Mouse (Mus musculus): Measurements from ENCODE around the gene Zyg11a. TPM values are rescaled to one million over a fixed set of nuclear protein-coding genes. Genes with fewer than 3 reads are reported as not detected.

Zyg11a gene
- total RNA-seq, 1 experiment: 12.8 TPM

DNA sequence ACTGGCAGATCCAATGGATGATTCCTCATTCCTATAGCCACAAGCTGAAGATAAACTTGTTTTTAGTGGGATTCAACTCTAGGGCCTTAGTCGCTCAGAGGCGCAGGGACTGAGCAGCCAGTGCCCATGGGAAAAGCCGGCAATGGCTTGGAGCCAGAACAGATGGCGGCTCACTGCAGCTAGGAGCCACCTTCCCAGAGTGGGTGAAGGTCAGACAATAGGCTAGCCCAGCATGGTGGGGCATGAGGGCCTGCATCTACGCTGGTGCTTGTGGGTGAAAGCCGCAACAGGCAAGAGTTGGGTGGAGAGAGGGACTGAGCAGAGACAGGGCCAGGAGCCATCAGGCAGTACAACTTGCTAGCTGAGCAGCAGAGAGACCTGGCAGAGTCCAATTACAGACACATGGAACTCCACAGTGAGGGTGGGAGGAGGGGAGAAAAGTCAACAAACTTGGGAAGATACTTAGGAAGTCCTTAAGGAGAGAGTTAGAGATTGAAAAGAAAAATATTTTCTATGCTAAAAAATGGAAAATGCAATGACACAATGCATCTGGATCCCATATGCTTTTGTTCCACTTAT, 21.5 kb downstream of the Zyg11a start:
- no peak overlapping the region for H3K27ac ChIP-seq (ENCODE audit: insufficient read depth, low read depth, low read length, poor library complexity, severe bottlenecking)
- peak overlapping the region; percentile 23; the same call in 1 of the 2 replicates for H3K9ac ChIP-seq (ENCODE audit: insufficient read depth, low read depth, low read length, poor library complexity, severe bottlenecking)
- TF ChIP-seq HCFC1 (IDR thresholded peaks at IDR 0.05; ENCODE audit: borderline replicate concordance, insufficient read depth, low read length): no peak
- no peak for TF ChIP-seq CHD2 (IDR thresholded peaks at IDR 0.05; ENCODE audit: low read depth, low read length)
- no peak for TF ChIP-seq ZNF384 (IDR thresholded peaks at IDR 0.05; ENCODE audit: low read depth, low read length)
- no peak for TF ChIP-seq ZC3H11A (IDR thresholded peaks at IDR 0.05; ENCODE audit: borderline replicate concordance, low read depth, low read length)
- TF ChIP-seq MAFK (IDR thresholded peaks at IDR 0.05; ENCODE audit: insufficient read depth, low read depth, low read length): no peak
- no peaks in the 10 kb centered on the region for H3K9me3 ChIP-seq (ENCODE audit: control insufficient read depth, insufficient read depth, low read depth, low read length)
- peaks cover 18% of the 10 kb centered on the region for H3K36me3 ChIP-seq (ENCODE audit: control insufficient read depth, insufficient read depth, low read length, poor library complexity, severe bottlenecking)
- H3K4me1 ChIP-seq (ENCODE audit: control insufficient read depth in 2 of 2, insufficient read depth in 2 of 2, low read length in 2 of 2, poor library complexity in 1 of 2): peaks cover 0 to 6% of the 10 kb centered on the region in 2 experiments; a peak in 1 of 4 replicates
- in situ Hi-C loops (cut with MboI; ENCODE audit: low sequenced_read_pairs in 2 of 2, unreplicated experiment in 2 of 2): no loop called here
- peak overlapping the region in 1 of 2 experiments; percentile 1; a peak in 1 of 4 replicates for H3K4me3 ChIP-seq (ENCODE audit: insufficient read depth in 1 of 2, low read depth in 1 of 2, low read length in 2 of 2, poor library complexity in 1 of 2, severe bottlenecking in 1 of 2)
- no peak for DNase-seq (ENCODE audit: low read depth, low spot score)

GRCm38 (mm10) chr4:108192821-108193323, 25.0 kb downstream of the Zyg11a start:
- Histone ChIP-seq H3K9ac (ENCODE audit: insufficient read depth, low read depth, low read length, poor library complexity, severe bottlenecking) (peak overlapping the region; percentile 82), H3K27ac (ENCODE audit: insufficient read depth, low read depth, low read length, poor library complexity, severe bottlenecking) (no peak overlapping the region)
- in situ Hi-C loops (cut with MboI; ENCODE audit: low sequenced_read_pairs in 2 of 2, unreplicated experiment in 2 of 2): no loop called here

GRCm38 (mm10) chr4:108182278-108182677, 35.6 kb downstream of the Zyg11a start:
- peak overlapping the region; percentile 63; the same call in 1 of the 2 replicates for H3K27ac ChIP-seq (ENCODE audit: insufficient read depth, low read depth, low read length, poor library complexity, severe bottlenecking)
- H3K4me1 ChIP-seq (ENCODE audit: control insufficient read depth in 2 of 2, insufficient read depth in 2 of 2, low read length in 2 of 2, poor library complexity in 1 of 2): peaks cover 3 to 14% of the 10 kb centered on the region in 2 experiments; a peak in 3 of 4 replicates
- DNase-seq (ENCODE audit: low read depth, low spot score): peak; percentile 90
- TF ChIP-seq ZNF384 (IDR thresholded peaks at IDR 0.05; ENCODE audit: low read depth, low read length) (no peak), CHD2 (IDR thresholded peaks at IDR 0.05; ENCODE audit: low read depth, low read length) (0 out of 2 replicates have a peak, but pooled peaks have one; percentile 66), ZC3H11A (IDR thresholded peaks at IDR 0.05; ENCODE audit: borderline replicate concordance, low read depth, low read length) (no peak), MAFK (IDR thresholded peaks at IDR 0.05; ENCODE audit: insufficient read depth, low read depth, low read length) (no peak)
- H3K4me3 ChIP-seq (ENCODE audit: insufficient read depth in 1 of 2, low read depth in 1 of 2, low read length in 2 of 2, poor library complexity in 1 of 2, severe bottlenecking in 1 of 2): no peak overlapping the region
- no peak overlapping the region for H3K9ac ChIP-seq (ENCODE audit: insufficient read depth, low read depth, low read length, poor library complexity, severe bottlenecking)
- H3K36me3 ChIP-seq (ENCODE audit: control insufficient read depth, insufficient read depth, low read length, poor library complexity, severe bottlenecking): peaks cover 40% of the 10 kb centered on the region
- in situ Hi-C loops (cut with MboI; ENCODE audit: low sequenced_read_pairs in 2 of 2, unreplicated experiment in 2 of 2): no loop called here
- H3K9me3 ChIP-seq (ENCODE audit: control insufficient read depth, insufficient read depth, low read depth, low read length): no peaks in the 10 kb centered on the region

More at GRCm38 (mm10) chr4:108192821-108193323, 25.0 kb downstream of the Zyg11a start:
- no peak for TF ChIP-seq MAFK (IDR thresholded peaks at IDR 0.05; ENCODE audit: insufficient read depth, low read depth, low read length)
- TF ChIP-seq ZNF384 (IDR thresholded peaks at IDR 0.05; ENCODE audit: low read depth, low read length): no peak
- TF ChIP-seq HCFC1 (IDR thresholded peaks at IDR 0.05; ENCODE audit: borderline replicate concordance, insufficient read depth, low read length): no peak
- TF ChIP-seq ZC3H11A (IDR thresholded peaks at IDR 0.05; ENCODE audit: borderline replicate concordance, low read depth, low read length): no peak
- no peak for TF ChIP-seq CHD2 (IDR thresholded peaks at IDR 0.05; ENCODE audit: low read depth, low read length)
- H3K4me3 ChIP-seq (ENCODE audit: insufficient read depth in 1 of 2, low read depth in 1 of 2, low read length in 2 of 2, poor library complexity in 1 of 2, severe bottlenecking in 1 of 2): peak overlapping the region; percentile 5 to 71; a peak in 2 of 4 replicates
- H3K36me3 ChIP-seq (ENCODE audit: control insufficient read depth, insufficient read depth, low read length, poor library complexity, severe bottlenecking): peaks cover 23% of the 10 kb centered on the region
- H3K4me1 ChIP-seq (ENCODE audit: control insufficient read depth in 2 of 2, insufficient read depth in 2 of 2, low read length in 2 of 2, poor library complexity in 1 of 2): peaks cover 0 to 6% of the 10 kb centered on the region in 2 experiments; a peak in 1 of 4 replicates
- no peaks in the 10 kb centered on the region for H3K9me3 ChIP-seq (ENCODE audit: control insufficient read depth, insufficient read depth, low read depth, low read length)
- DNase-seq (ENCODE audit: low read depth, low spot score): no peak

DNA sequence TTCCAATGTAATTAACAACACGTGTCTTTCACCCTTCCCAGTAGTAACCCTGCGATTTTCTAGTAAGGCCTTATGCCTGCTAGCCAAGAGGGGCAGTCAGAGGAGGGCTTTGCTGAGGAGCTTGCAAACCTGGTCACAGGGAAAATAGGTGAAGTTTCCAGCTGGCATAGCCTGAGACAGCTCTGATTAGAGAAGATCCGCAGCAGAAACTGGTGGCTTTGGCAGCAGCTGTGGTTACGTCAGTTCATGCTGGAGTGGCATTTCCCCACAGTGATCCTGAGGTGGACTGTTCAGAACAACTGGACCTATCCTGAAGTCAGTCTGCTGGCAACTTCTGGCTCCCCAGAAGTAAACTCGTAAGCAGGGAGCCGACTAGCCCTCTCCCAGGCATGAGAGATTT, 49.8 kb downstream of the Zyg11a start:
- Histone ChIP-seq H3K4me1 (ENCODE audit: control insufficient read depth in 2 of 2, insufficient read depth in 2 of 2, low read length in 2 of 2, poor library complexity in 1 of 2) (peaks cover 0 to 11% of the 10 kb centered on the region in 2 experiments; a peak in 2 of 4 replicates), H3K36me3 (ENCODE audit: control insufficient read depth, insufficient read depth, low read length, poor library complexity, severe bottlenecking) (peaks cover 7% of the 10 kb centered on the region; the same call in 1 of the 2 replicates), H3K9me3 (ENCODE audit: control insufficient read depth, insufficient read depth, low read depth, low read length) (no peaks in the 10 kb centered on the region), H3K4me3 (ENCODE audit: insufficient read depth in 1 of 2, low read depth in 1 of 2, low read length in 2 of 2, poor library complexity in 1 of 2, severe bottlenecking in 1 of 2) (no peak overlapping the region), H3K27ac (ENCODE audit: insufficient read depth, low read depth, low read length, poor library complexity, severe bottlenecking) (no peak overlapping the region), H3K9ac (ENCODE audit: insufficient read depth, low read depth, low read length, poor library complexity, severe bottlenecking) (no peak overlapping the region)
- in situ Hi-C loops (cut with MboI; ENCODE audit: low sequenced_read_pairs in 2 of 2, unreplicated experiment in 2 of 2): no loop called here
- DNase-seq (ENCODE audit: low read depth, low spot score): no peak
- no peak for TF ChIP-seq ZNF384 (IDR thresholded peaks at IDR 0.05; ENCODE audit: low read depth, low read length)
- no peak for TF ChIP-seq HCFC1 (IDR thresholded peaks at IDR 0.05; ENCODE audit: borderline replicate concordance, insufficient read depth, low read length)
- no peak for TF ChIP-seq MAFK (IDR thresholded peaks at IDR 0.05; ENCODE audit: insufficient read depth, low read depth, low read length)
- TF ChIP-seq ZC3H11A (IDR thresholded peaks at IDR 0.05; ENCODE audit: borderline replicate concordance, low read depth, low read length): no peak
- TF ChIP-seq CHD2 (IDR thresholded peaks at IDR 0.05; ENCODE audit: low read depth, low read length): no peak
